Mouse (Mus musculus): ENCODE data around the gene Oasl1. TPM values are rescaled to one million over a fixed set of nuclear protein-coding genes. Genes with fewer than 3 reads are reported as not detected.

The Oasl1 gene
- total and polyA plus RNA-seq, 2 experiments from 2014 or later: 0.73 to 1.7 TPM

GRCm38 (mm10) chr5:114942074-114942765 lies 19.2 kb downstream of the Oasl1 start, which contains the start of gene 2210016L21Rik:
2210016L21Rik (plus strand) TSS chr5:114942158.
- Histone ChIP-seq H3K4me1 (ENCODE audit: insufficient read depth) (0 out of 2 replicates have a peak, but pooled peaks cover 8% of the 10 kb centered on the region), H3K4me2 (ENCODE audit: low read depth) (peak within 1 kb of the TSS; percentile 72), H3K36me3 (ENCODE audit: insufficient read depth) (peaks cover 17% of the 10 kb centered on the region), H3K27ac (ENCODE audit: low read depth, low read length) (peak within 1 kb of the TSS; percentile 92), H3K9ac (peak within 1 kb of the TSS; percentile 96), H3K27me3 (ENCODE audit: insufficient read depth, low read length) (no peaks in the 10 kb centered on the region), H3K4me3 (ENCODE audit: low read depth, low read length) (peak within 1 kb of the TSS; percentile 81), H3K9me3 (ENCODE audit: low read length) (no peaks in the 10 kb centered on the region; the same call in 1 of the 2 replicates)
- peak; percentile 93 for DNase-seq
- TF ChIP-seq CTCF (IDR thresholded peaks at IDR 0.05; ENCODE audit: low read depth): peak; percentile 57
- ATAC-seq: peak; percentile 99
- WGBS: 3% methylated on average over 39 of the region's 39 CpGs

- H3K27ac ChIP-seq (ENCODE audit: low read depth, low read length): peak overlapping the region; percentile 92
- H3K4me1 ChIP-seq (ENCODE audit: insufficient read depth): 0 out of 2 replicates have a peak, but pooled peaks cover 8% of the 10 kb centered on the region
- H3K9me3 ChIP-seq (ENCODE audit: low read length): no peaks in the 10 kb centered on the region; the same call in 1 of the 2 replicates
- peak overlapping the region; percentile 72 for H3K4me2 ChIP-seq (ENCODE audit: low read depth)
- no peak for TF ChIP-seq CTCF (IDR thresholded peaks at IDR 0.05; ENCODE audit: low read depth)
- peak overlapping the region; percentile 81 for H3K4me3 ChIP-seq (ENCODE audit: low read depth, low read length)
- H3K27me3 ChIP-seq (ENCODE audit: insufficient read depth, low read length): no peaks in the 10 kb centered on the region
- H3K9ac ChIP-seq: peak overlapping the region; percentile 96
- peaks cover 22% of the 10 kb centered on the region for H3K36me3 ChIP-seq (ENCODE audit: insufficient read depth)
- DNase-seq (no peak), ATAC-seq (peak; percentile 11)
- WGBS: 32% methylated on average over 4 of the region's 4 CpGs
These were observed 19.7 kb downstream of the Oasl1 start for GRCm38 (mm10) chr5:114942766-114943130.

- H3K4me3 ChIP-seq (ENCODE audit: low read depth, low read length): no peak overlapping the region
- no peak overlapping the region for H3K27ac ChIP-seq (ENCODE audit: low read depth, low read length)
- TF ChIP-seq CTCF (IDR thresholded peaks at IDR 0.05; ENCODE audit: low read depth): no peak
- 98% methylated on average over 10 of the region's 10 CpGs for WGBS
- ATAC-seq (no peak), DNase-seq (no peak)
- H3K36me3 ChIP-seq (ENCODE audit: insufficient read depth): peaks cover 45% of the 10 kb centered on the region
- no peaks in the 10 kb centered on the region for H3K27me3 ChIP-seq (ENCODE audit: insufficient read depth, low read length)
- H3K4me1 ChIP-seq (ENCODE audit: insufficient read depth): 0 out of 2 replicates have a peak, but pooled peaks cover 8% of the 10 kb centered on the region
- H3K4me2 ChIP-seq (ENCODE audit: low read depth): no peak overlapping the region
- H3K9ac ChIP-seq: no peak overlapping the region
- no peaks in the 10 kb centered on the region for H3K9me3 ChIP-seq (ENCODE audit: low read length)
These were observed 22.0 kb downstream of the Oasl1 start for GRCm38 (mm10) chr5:114945072-114945471.

- peaks cover 46% of the 10 kb centered on the region for H3K36me3 ChIP-seq (ENCODE audit: insufficient read depth)
- no peaks in the 10 kb centered on the region for H3K9me3 ChIP-seq (ENCODE audit: low read length)
- 51% methylated on average over 6 of the region's 6 CpGs for whole genome bisulfite sequencing
- no peak overlapping the region for H3K27ac ChIP-seq (ENCODE audit: low read depth, low read length)
- DNase-seq: no peak
- H3K9ac ChIP-seq: no peak overlapping the region
- H3K4me1 ChIP-seq (ENCODE audit: insufficient read depth): no peaks in the 10 kb centered on the region
- no peaks in the 10 kb centered on the region for H3K27me3 ChIP-seq (ENCODE audit: insufficient read depth, low read length)
- no peak overlapping the region for H3K4me3 ChIP-seq (ENCODE audit: low read depth, low read length)
- H3K4me2 ChIP-seq (ENCODE audit: low read depth): no peak overlapping the region
- no peak for ATAC-seq
- TF ChIP-seq CTCF (IDR thresholded peaks at IDR 0.05; ENCODE audit: low read depth): no peak
These were observed 25.9 kb downstream of the Oasl1 start for GRCm38 (mm10) chr5:114948891-114949290.

- Histone ChIP-seq H3K27me3 (ENCODE audit: insufficient read depth, low read length) (no peaks in the 10 kb centered on the region), H3K9ac (no peak overlapping the region), H3K4me2 (ENCODE audit: low read depth) (no peak overlapping the region), H3K9me3 (ENCODE audit: low read length) (no peaks in the 10 kb centered on the region), H3K4me3 (ENCODE audit: low read depth, low read length) (no peak overlapping the region), H3K36me3 (ENCODE audit: insufficient read depth) (peaks cover 46% of the 10 kb centered on the region), H3K4me1 (ENCODE audit: insufficient read depth) (no peaks in the 10 kb centered on the region), H3K27ac (ENCODE audit: low read depth, low read length) (no peak overlapping the region)
- TF ChIP-seq CTCF (IDR thresholded peaks at IDR 0.05; ENCODE audit: low read depth): no peak
- 56% methylated on average over 5 of the region's 5 CpGs for WGBS
- ATAC-seq (peak; percentile 32; the same call in 1 of the 2 replicates), DNase-seq (no peak)
These were observed 26.3 kb downstream of the Oasl1 start for GRCm38 (mm10) chr5:114949316-114949715.

- 0 out of 2 replicates have a peak, but pooled peaks have one; percentile 10 for ATAC-seq
- no peak for TF ChIP-seq CTCF (IDR thresholded peaks at IDR 0.05; ENCODE audit: low read depth)
- Histone ChIP-seq H3K4me2 (ENCODE audit: low read depth) (no peak overlapping the region), H3K9me3 (ENCODE audit: low read length) (no peaks in the 10 kb centered on the region), H3K4me1 (ENCODE audit: insufficient read depth) (no peaks in the 10 kb centered on the region), H3K9ac (no peak overlapping the region), H3K4me3 (ENCODE audit: low read depth, low read length) (no peak overlapping the region), H3K36me3 (ENCODE audit: insufficient read depth) (peaks cover 46% of the 10 kb centered on the region), H3K27ac (ENCODE audit: low read depth, low read length) (no peak overlapping the region), H3K27me3 (ENCODE audit: insufficient read depth, low read length) (no peaks in the 10 kb centered on the region)
- no peak for DNase-seq
- 86% methylated on average over 9 of the region's 9 CpGs for WGBS
These were observed 26.8 kb downstream of the Oasl1 start for GRCm38 (mm10) chr5:114949812-114950211.

- DNase-seq: no peak
- peaks cover 45% of the 10 kb centered on the region for H3K36me3 ChIP-seq (ENCODE audit: insufficient read depth)
- H3K4me2 ChIP-seq (ENCODE audit: low read depth): no peak overlapping the region
- no peak for TF ChIP-seq CTCF (IDR thresholded peaks at IDR 0.05; ENCODE audit: low read depth)
- no peaks in the 10 kb centered on the region for H3K9me3 ChIP-seq (ENCODE audit: low read length)
- no peaks in the 10 kb centered on the region for H3K27me3 ChIP-seq (ENCODE audit: insufficient read depth, low read length)
- no peak for ATAC-seq
- H3K27ac ChIP-seq (ENCODE audit: low read depth, low read length): no peak overlapping the region
- no peaks in the 10 kb centered on the region for H3K4me1 ChIP-seq (ENCODE audit: insufficient read depth)
- H3K4me3 ChIP-seq (ENCODE audit: low read depth, low read length): no peak overlapping the region
- 64% methylated on average over 12 of the region's 12 CpGs for WGBS
- no peak overlapping the region for H3K9ac ChIP-seq
These were observed 27.6 kb downstream of the Oasl1 start for GRCm38 (mm10) chr5:114950669-114951068.

Data from forebrain, postnatal 0 days (tissue).